Mouse (Mus musculus) ES-E14 (cell line): ENCODE data around the gene Sec14l5.

Experiments used
- MAFK ChIP-seq: IDR thresholded peaks from 2 replicates; pipeline ENCODE4 v1.6.1; 2014; ENCODE audit warnings: mild to moderate bottlenecking, low read depth, low read length, inconsistent platforms; ENCODE audit not compliant: insufficient read depth
- ZC3H11A ChIP-seq: IDR thresholded peaks from 2 replicates; pipeline ENCODE4 v1.6.1; 2012; ENCODE audit warnings: low read depth, mild to moderate bottlenecking, inconsistent platforms, low read length, borderline replicate concordance

DNA sequence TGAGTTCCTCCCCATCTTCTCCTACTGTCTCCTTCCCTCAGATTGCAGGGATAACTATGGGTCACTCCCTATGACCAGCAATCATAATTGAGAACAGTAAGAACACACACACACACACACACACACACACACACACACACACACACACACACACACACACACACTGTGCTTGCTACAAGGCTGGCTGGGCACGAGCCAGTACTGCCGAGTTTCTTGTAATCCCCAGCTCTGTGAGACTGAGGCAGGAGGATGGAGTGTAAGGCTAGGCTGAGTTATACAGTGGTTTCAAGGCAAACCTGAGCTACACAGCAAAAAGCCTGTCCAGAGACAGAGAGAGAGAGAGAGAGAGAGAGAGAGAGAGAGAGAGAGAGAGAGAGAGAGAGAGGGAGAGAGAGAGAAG is 16.7 kb upstream of the Sec14l5 start:
- TF ChIP-seq ZC3H11A (no peak), MAFK (no peak)
